Mouse (Mus musculus): Measurements from ENCODE around the gene Cybc1.

Cybc1 gene

GRCm38 (mm10) chr11:121229018-121229439, at the start of gene Cybc1:
Gene Cybc1, minus strand, starts transcription at chr11:121229322.
- DNase-seq: peak; percentile 75

- no peak for DNase-seq
Measured at GRCm38 (mm10) chr11:121278011-121278410, 48.9 kb upstream of the Cybc1 start.

DNA sequence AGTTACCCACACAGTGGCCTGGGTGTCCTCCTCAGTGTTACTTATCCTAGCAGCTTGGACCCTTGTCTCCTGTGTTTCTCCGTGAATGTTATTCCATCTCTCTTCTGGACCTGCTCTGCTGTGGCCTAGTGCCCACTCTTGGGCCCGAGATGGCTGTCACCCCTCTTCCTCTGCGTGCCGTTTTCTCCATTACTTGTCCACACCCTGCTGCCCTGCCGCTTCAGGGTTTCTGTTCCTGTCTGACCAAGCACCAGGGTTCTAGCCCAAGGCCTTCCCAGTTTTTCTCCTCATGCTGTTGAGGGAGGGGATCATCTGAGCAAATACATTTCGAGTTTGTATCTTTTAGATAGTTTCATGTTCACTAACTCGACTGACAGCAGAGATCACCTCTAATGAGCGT, 48.4 kb upstream of the Cybc1 start:
- no peak for DNase-seq

DNA sequence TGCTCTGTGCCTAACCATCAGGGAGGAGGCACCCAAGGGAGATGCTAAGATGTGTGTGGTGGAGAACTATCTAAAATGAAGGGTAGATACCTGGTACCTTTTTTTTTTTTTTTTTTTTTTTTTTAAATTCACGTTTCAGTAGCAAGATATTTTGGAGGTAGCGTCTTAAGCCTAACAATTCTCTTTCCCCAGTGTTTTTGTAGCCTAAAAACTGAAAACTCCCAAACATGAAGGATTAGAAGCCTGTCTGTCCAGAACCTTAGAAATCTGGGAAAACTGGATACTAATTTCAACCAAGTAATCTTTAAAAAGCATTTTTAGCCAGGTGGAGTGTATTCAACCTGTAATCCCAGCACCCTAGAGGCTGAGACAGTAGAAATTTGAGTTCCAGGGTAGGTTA, 32.0 kb upstream of the Cybc1 start:
- no peak for DNase-seq

DNA sequence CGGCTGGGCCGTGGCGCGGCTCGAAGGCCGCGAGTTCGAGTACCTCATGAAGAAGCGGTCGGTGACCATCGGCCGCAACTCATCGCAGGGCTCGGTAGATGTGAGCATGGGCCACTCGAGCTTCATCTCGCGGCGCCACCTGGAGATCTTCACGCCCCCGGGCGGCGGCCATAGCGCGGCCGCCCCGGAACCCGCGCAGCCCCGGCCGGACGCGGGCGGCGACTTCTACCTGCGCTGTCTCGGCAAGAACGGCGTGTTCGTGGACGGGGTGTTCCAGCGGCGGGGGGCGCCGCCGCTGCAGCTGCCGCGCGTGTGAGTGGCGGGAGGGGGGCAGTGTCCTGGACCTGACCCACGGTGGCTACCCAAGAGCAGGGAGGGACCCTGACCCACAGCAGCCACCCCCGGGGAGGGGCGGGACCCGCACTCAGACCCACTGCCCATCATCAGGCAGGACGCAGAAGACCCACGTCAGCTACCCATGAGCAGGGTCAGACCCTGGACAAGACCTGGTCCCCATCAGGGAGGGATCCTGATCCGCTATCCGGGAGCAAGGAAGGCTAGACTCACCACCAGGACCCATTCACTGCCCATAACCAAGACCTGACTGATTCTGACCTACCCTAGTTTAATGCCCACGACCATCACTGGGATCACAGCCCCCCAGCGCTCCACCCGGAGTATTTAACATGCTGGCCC, 31.2 kb upstream of the Cybc1 start:
- peak; percentile 26 for DNase-seq

DNA sequence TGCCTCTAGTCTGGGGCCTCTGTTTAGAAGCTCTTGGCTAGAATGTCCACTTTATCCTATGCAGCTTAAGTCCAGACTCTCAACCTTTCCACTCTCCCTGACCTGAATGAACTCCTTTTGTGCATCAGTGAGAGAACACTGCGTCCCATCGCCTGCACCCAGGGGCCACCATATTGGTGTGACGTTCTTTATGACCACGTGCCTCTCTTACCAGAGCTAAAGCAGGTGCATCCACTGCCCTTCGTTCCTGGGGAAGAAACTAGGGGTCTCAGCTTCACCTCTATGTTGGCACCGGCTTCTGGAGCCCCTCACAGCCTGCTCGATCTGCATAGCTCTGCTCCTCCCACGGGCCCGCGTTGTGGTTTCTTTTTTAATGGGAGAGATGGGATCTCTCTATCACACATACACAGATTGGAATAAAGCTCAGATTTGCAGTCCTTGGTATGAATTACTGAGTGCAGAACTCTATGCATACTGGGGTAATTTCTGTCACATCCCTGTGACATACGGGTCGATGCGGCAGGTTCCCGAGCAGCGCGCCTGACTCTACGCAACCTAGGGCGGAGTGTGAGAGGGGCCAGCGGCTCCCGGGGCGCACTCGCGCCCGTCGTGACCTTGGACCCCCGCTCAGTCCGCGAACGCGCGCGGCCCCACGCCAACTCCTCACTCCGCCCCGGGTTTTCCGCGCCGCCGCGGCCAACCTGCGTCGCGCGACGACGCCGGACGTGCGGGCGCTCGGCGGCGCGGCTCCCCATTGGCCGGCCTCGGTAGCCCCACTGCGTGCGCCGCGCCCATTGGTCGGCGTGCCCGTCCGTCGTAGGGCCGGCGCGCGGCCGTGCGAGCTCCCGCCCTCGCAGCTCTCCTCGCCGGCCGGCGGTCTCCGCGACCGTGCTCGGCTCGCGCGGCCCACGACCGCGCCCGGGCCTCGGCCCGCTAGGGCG, 30.3 kb upstream of the Cybc1 start, which contains the start of gene Foxk2:
TSS of gene Foxk2 (plus strand) at position 831 of the 941 bp plus-strand sequence.
- peak; percentile 92 for DNase-seq

DNA sequence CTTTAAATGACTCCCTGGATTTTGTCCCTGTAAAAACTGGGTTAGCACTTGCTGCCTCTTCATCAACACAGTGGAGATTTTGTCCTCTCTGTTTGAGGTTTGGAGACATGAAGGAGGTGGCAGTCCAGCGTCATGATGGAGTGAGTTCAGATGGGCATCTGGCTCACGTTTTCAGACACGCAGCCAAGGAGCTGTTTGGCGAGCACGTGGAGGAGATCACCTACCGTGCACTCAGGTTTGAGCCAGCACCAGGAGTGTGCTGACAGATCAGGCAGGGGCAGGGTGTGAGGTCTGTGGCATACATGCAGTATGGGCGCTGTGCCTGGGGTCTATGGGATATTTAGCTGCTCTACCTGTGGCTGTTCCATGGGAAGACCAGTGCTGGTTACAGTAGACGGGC, 21.1 kb upstream of the Cybc1 start:
- no peak for DNase-seq

DNA sequence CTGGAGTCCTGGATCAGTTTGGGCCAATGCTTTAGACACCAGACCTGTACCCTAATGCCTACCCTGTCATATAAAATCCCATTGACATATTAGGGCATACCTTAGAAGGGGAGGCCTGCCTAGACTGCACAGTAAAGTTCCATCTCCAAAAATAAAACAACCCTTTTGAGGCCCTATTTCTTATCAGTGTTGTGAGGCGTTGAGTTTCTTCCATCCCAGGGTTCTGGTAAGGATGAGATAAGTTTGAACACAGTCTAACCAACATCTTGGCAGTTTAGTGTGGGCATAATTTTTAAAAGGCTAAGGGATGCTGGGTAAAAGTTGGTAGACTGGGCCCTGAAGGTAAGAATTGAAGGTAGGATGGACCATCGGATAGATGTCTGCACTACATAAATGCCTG, 10.5 kb upstream of the Cybc1 start:
- no peak for DNase-seq

DNA sequence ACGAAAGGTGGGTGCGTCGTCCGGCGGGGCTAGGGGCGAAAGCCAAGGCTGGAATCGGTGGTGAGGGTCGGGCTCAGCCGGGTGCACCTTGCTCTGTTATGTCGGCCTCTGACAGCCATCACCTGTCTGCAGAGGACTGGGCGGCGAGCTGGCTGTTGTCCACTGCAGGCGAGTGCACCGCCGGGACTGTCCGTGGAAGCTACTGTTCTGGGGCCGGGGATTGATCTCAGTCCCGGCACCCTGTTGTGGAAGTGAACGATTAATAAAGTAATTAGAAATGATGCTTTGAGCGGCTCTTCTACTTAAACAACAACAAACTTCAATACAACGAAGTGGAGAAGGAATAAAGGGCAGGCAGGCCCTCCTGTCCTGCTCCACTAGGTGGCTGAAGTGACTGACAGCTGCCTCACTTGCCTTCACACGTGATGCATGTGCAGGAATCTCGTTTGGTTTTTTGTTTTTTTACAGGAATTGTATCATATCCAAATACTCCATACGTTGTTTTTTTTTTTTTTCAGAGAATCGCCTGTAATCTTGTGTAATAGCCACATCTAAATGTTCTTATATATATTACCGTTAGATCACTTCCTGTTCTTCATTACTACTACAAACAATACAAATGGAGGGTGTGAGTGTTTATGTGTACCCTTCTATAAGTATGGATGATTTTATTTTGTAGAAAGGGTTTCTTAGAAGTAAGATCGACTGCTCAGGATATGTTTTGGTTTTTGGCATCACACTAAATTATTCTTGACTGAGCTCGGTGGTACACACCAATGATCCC, 8.4 kb upstream of the Cybc1 start:
- peak; percentile 17 for DNase-seq

GRCm38 (mm10) chr11:121236564-121237344, 7.6 kb upstream of the Cybc1 start, which contains the start of gene Narf:
Gene Narf, plus strand, starts transcription at chr11:121237253.
- peak; percentile 98 for DNase-seq

GRCm38 (mm10) chr11:121235475-121236238, 6.5 kb upstream of the Cybc1 start:
- DNase-seq: peak; percentile 34

- no peak for DNase-seq
Measured at GRCm38 (mm10) chr11:121232706-121233105, 3.6 kb upstream of the Cybc1 start.

GRCm38 (mm10) chr11:121231628-121232291, 2.6 kb upstream of the Cybc1 start:
- DNase-seq: no peak

- no peak for DNase-seq
Measured at GRCm38 (mm10) chr11:121231191-121231590, 2.1 kb upstream of the Cybc1 start.

- DNase-seq: peak; percentile 18
Measured at GRCm38 (mm10) chr11:121228129-121229017, 749 bp downstream of the Cybc1 start.

DNA sequence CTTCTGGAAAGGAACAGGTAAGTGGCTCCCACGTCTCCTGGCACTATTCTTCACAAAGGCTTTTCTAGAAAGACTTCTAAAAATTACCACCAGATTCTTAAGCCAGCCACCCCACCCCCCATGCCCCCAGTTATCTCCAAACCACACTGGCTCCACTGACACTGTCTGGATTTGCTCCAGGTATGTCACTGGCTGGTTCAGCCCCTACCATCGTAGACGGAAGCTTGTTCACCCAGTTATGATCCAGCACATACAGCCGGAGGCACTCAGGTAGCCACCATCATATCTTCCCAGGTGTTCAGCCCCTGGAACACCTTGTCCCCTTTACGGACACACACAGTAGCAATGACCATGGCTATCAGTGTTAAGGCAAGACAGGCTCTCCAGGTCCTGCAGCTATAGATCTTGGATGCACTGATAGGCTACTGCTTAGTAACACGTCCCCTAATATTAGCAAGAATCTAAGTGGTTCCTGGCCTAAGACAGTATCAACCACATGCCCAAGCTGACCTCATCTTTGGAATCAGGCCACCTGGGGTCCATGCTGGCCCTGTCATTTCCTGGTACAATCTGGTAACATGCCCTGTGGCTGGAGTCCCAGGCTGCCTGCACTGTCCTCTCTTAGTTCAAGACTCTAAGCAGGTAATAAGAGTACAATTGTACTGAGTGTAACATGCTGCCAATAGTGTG, 7.7 kb downstream of the Cybc1 start:
- DNase-seq: no peak

- no peak for DNase-seq
Measured at GRCm38 (mm10) chr11:121220771-121221170, 8.4 kb downstream of the Cybc1 start.

GRCm38 (mm10) chr11:121219776-121220175, 9.3 kb downstream of the Cybc1 start:
- DNase-seq: no peak

DNA sequence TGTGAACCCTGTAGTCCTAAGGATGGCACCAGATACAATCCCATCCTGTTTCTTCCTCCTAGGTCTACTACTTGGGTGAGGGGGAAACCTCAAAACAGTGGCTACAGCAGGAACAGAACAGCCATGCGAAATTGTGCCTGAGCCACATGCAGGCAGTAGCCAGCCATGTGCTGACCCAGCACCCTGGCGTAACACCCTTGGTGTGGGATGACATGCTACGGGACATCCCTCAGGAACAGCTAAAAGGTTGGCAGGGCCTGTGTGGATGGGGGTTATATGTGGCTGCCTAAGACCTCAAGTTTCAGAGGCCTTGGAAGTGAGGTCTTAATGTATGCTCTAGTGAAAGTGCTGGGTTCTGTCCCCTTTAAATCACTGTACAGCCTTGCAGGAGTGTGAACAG, 12.3 kb downstream of the Cybc1 start:
- DNase-seq: no peak

Measured in lung, postnatal 14 days (tissue).